Mouse (Mus musculus): ENCODE measurements at regions not wholly inside any gene's neighbourhood (a gene's known extent, or its start where the extent isn't known, plus 50 kb on each side); places are given as distances from the start of the nearest gene placed in this dataset.

DNA sequence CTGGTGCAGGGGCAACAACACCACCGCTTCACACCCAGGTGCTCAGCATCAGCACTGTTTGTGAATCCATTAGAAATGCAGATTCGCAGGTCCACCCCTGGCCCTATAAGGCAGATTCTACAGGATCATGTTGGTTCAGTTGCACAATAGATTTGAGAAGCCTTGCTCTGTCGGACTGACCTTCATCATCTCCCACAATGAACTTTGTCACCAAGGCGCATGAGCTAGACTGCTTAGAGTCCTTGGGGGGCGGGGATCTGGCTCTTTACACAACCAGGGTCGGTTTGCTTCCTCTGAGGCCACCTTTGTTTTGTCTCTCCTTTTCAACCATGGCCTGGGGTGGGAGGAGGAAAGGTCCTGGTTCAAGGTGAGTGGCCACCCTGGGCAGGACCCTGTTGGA is 209.7 kb downstream of the Igsf11 start:
- Histone ChIP-seq H3K9ac (no peak overlapping the region), H3K27me3 (no peaks in the 10 kb centered on the region), H3K9me3 (replicated peaks) (no peaks in the 10 kb centered on the region), H3K4me1 (no peaks in the 10 kb centered on the region), H3K36me3 (no peaks in the 10 kb centered on the region), H3K27ac (no peak overlapping the region), H3K4me3 (no peak overlapping the region), H3K4me2 (replicated peaks) (no peak overlapping the region)
- ATAC-seq (ENCODE audit: low FRiP score): no peak
- 35% methylated on average over 6 of the region's 6 CpGs for WGBS

DNA sequence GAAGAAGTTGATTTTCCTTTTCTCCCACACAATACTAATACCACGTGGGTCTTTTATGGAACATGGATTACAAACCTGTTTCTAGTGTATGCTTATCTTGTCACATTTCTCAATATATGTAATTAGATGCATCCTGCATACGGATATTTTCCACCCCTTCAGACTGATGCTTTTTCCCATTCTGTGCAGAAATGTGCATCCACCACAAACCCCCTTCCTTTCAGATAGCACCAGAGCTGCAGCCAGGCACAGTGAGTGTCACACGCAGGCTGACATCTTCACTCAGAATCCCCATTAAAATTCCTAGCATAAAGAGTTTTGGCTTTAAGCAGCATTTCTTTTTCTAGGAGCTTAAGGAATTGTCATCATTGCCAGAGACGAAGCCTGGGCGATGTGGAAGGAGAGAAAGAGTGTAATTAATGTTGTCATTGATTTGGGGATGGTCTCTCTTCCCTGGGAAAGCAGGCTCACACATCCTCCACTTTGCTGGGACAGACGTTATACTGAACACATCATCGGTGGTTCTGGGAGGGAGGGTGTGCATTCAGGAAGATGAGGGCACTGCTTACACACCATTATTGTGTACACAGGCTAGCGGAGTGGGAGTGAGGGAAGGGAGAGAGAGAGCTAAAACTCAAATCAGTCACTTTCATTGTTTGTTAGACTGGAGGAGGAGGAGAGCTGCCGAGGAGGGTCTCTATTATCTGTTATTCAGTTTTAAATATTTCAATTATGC is 211.1 kb downstream of the Igsf11 start:
- Histone ChIP-seq H3K27me3 (no peaks in the 10 kb centered on the region), H3K36me3 (no peaks in the 10 kb centered on the region), H3K4me1 (no peaks in the 10 kb centered on the region), H3K4me2 (replicated peaks) (no peak overlapping the region), H3K9me3 (replicated peaks) (no peaks in the 10 kb centered on the region), H3K27ac (no peak overlapping the region), H3K9ac (no peak overlapping the region), H3K4me3 (no peak overlapping the region)
- ATAC-seq (ENCODE audit: low FRiP score): no peak
- 52% methylated on average over 9 of the region's 9 CpGs for WGBS

DNA sequence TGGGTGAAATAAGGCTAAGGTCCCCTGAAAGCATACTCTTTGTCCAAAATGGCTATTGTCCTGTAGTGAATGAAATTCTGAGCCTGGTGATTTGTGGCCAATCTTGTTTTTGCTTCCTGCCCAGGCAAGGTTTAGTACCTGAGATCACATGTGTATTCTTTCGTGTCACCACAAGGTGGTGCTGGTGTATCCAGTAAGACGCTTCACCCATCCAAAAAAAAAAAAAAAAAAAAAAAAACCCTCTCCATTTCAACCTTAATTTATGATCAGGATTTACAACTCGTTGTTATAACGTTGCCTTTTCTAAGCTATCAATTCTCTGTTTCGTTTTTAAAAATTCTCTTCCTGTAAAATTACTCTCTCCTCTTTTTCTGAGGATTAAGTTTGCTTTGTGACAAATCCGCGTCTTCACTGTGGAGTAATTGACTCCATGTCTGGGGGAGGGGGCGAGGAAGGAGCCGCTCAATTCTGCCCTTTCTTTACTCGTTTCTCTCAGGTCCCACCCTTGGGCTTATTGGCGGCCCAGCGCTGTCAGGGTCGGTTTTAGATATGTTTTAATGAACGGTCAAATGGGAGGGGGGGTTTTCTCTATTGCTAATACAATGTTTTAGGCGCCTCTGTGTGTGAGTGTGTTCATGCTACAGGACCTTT is 217.0 kb downstream of the Igsf11 start:
- Histone ChIP-seq H3K4me2 (replicated peaks) (peak overlapping the region; percentile 47), H3K27ac (no peak overlapping the region), H3K27me3 (no peaks in the 10 kb centered on the region), H3K4me3 (peak overlapping the region; percentile 19), H3K4me1 (no peaks in the 10 kb centered on the region), H3K36me3 (no peaks in the 10 kb centered on the region), H3K9ac (no peak overlapping the region; the same call in 1 of the 2 replicates), H3K9me3 (replicated peaks) (no peaks in the 10 kb centered on the region)
- WGBS: 30% methylated on average over 15 of the region's 15 CpGs
- peak; percentile 85 for ATAC-seq (ENCODE audit: low FRiP score)

DNA sequence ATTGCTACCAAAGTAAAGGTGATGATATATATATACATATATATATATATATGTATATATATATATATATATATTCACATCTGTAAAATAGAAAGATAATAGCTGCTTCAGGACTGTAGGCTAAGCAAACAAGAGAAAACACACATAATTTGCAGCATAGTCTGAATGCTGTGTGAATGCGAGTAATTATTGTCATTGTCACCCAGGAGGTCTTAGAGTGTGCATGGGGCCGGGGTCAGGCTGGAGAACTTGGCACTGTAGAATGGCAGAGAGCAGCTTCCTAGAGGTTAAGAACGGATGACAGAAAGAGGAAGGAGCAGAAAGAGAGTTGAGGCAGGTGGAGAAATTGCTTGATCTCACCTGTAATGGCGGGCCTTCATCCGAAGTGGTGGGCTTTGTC is 217.6 kb downstream of the Igsf11 start:
- no peak overlapping the region for H3K4me3 ChIP-seq
- ATAC-seq (ENCODE audit: low FRiP score): no peak
- H3K4me1 ChIP-seq: no peaks in the 10 kb centered on the region
- WGBS: 90% methylated on average over 5 of the region's 5 CpGs
- H3K27ac ChIP-seq: no peak overlapping the region
- H3K4me2 ChIP-seq (replicated peaks): no peak overlapping the region
- no peaks in the 10 kb centered on the region for H3K27me3 ChIP-seq
- no peak overlapping the region for H3K9ac ChIP-seq
- H3K9me3 ChIP-seq (replicated peaks): no peaks in the 10 kb centered on the region
- no peaks in the 10 kb centered on the region for H3K36me3 ChIP-seq

DNA sequence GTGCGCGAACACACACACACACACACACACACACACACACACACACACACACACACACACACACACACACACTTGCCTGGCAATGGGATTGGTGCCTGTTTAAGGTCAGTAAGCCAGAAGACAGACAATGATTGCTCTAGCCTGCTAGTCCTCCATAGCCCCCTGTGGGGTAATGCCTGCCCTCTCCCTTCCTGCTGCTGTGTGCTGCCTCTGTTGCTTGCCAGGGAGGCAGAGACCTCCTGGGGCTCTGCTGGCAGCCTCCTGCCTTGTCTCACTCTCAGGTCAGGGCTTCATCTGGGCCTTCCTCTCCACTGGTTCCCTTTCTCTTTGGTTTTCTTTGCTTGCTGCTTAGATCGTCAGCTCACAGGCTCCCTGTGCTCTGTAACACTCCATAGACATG is 225.6 kb downstream of the Igsf11 start:
- ATAC-seq (ENCODE audit: low FRiP score): no peak
- Histone ChIP-seq H3K27me3 (no peaks in the 10 kb centered on the region), H3K36me3 (no peaks in the 10 kb centered on the region), H3K4me3 (no peak overlapping the region), H3K9me3 (replicated peaks) (no peaks in the 10 kb centered on the region), H3K9ac (no peak overlapping the region), H3K27ac (no peak overlapping the region), H3K4me2 (replicated peaks) (no peak overlapping the region), H3K4me1 (peaks cover 11% of the 10 kb centered on the region)
- 58% methylated on average over 3 of the region's 3 CpGs for WGBS

DNA sequence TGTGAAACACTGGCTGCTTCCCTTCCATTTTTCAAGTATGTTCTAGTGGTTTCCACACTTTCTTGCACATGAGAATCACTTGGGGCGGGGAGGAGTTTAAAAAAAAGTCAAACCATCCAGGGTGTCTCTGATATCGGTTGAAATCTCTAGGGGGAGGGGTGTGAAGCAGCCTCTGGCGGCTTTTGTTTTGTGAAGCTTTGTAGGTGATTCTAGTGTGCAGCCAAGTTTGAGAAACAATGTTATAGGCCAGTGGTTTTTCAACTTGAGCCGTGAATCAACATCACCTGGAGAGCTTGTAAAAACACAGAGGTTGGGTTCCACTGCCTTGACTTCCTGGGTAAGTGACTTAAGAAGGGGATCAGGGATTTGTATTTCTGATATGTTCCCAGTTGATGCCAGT is 227.3 kb downstream of the Igsf11 start:
- Histone ChIP-seq H3K9me3 (replicated peaks) (no peaks in the 10 kb centered on the region), H3K27ac (no peak overlapping the region), H3K36me3 (no peaks in the 10 kb centered on the region), H3K4me3 (no peak overlapping the region), H3K9ac (no peak overlapping the region), H3K27me3 (no peaks in the 10 kb centered on the region), H3K4me1 (peaks cover 11% of the 10 kb centered on the region), H3K4me2 (replicated peaks) (no peak overlapping the region)
- 46% methylated on average over 4 of the region's 4 CpGs for WGBS
- no peak for ATAC-seq (ENCODE audit: low FRiP score)

DNA sequence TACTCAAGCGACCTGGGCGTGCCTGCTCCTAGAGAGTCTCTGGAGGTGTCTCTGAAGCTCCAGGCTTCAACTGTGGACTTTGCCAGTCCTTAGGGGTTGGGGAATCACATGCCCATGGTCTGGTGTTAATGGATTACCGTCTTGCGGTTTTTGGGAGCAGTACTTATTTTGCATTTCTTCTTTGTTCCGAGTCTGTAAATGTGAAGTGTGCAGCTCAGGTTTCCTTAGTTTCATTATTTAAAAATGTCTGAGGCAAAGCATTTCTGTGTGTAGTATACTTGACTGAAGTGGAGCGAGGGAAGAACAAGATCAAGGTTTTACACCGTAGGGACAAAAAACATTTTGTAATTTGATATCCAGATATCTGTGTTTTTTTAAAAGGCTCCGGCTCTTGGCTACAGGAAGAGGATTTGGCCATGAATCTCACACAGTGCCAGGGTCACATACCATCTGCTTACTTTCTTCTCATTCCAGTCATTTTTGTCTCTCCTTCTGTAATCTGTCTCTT is 231.0 kb downstream of the Igsf11 start:
- Histone ChIP-seq H3K4me2 (replicated peaks) (no peak overlapping the region), H3K4me1 (peaks cover 7% of the 10 kb centered on the region), H3K27me3 (no peaks in the 10 kb centered on the region), H3K4me3 (no peak overlapping the region), H3K9me3 (replicated peaks) (no peaks in the 10 kb centered on the region), H3K36me3 (no peaks in the 10 kb centered on the region), H3K27ac (no peak overlapping the region), H3K9ac (no peak overlapping the region)
- 74% methylated on average over 8 of the region's 8 CpGs for WGBS
- ATAC-seq (ENCODE audit: low FRiP score): no peak

DNA sequence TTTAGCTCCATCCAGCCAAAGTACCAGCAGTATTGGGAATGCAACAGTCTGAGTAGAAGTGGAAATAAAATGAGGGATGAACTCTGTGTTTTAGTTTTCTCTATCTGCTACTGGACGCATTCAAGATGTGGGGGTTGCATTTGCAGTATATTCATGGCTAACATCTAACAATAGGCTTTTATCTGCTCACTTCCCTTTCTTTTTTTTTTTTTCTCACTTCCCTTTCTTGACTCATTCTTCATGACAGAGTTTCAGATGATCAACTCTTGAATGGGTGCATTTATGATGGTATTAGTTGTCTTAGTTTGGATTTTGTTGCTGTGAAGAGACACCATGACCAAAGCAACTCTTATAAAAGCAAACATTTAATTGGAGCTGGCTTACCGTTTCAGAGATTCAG is 240.0 kb downstream of the Igsf11 start:
- Histone ChIP-seq H3K9ac (no peak overlapping the region), H3K36me3 (no peaks in the 10 kb centered on the region), H3K27me3 (no peaks in the 10 kb centered on the region), H3K4me2 (replicated peaks) (no peak overlapping the region), H3K4me1 (no peaks in the 10 kb centered on the region), H3K4me3 (no peak overlapping the region), H3K9me3 (replicated peaks) (no peaks in the 10 kb centered on the region), H3K27ac (no peak overlapping the region)
- no peak for ATAC-seq (ENCODE audit: low FRiP score)
- WGBS: 88% methylated on average over 2 of the region's 2 CpGs

DNA sequence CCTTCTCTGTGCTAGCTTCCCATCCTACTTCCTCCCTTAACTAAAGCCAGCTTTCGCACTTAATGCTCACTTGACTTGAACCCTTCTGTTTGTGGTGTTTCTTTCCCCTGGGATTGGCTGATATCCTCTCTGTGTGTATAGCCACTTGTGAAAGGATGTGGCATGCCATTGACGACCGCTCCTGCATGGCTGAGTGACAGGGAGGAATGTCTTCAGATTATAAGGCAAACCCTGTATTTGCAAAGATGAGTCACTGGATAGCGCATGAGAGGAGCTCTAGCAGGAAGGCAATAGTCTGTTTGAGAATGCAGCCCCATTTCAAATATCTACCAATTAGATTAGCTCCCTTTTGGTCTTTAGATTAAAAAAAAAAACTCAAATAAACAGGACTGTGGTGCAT is 243.3 kb downstream of the Igsf11 start:
- Histone ChIP-seq H3K36me3 (no peaks in the 10 kb centered on the region), H3K4me3 (no peak overlapping the region), H3K9me3 (replicated peaks) (no peaks in the 10 kb centered on the region), H3K27me3 (no peaks in the 10 kb centered on the region), H3K27ac (no peak overlapping the region), H3K4me2 (replicated peaks) (no peak overlapping the region), H3K4me1 (no peaks in the 10 kb centered on the region), H3K9ac (no peak overlapping the region)
- no peak for ATAC-seq (ENCODE audit: low FRiP score)
- 63% methylated on average over 4 of the region's 4 CpGs for WGBS

DNA sequence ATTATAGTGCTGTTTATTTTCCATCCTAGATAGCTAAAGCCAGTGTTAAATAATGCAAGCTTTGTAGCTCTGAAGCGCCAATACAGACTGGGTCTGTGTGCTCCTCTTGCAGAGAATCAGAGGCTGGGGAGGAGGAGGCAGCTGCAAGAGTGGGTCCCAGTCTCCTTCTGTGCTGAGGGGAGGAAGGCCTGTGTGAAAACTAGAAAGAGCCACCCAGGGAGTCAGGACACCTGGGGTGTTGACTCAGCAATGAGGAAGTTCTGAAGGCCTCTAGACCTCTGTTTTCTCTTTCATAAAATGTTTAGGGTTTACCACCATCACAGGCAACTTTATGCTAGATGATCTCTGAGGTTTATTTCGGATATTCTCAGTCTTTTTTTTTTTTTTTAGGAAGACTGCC is 254.7 kb downstream of the Igsf11 start:
- WGBS: 48% methylated on average over 2 of the region's 2 CpGs
- no peak for ATAC-seq (ENCODE audit: low FRiP score)
- no peaks in the 10 kb centered on the region for H3K4me1 ChIP-seq
- H3K27ac ChIP-seq: no peak overlapping the region
- H3K4me3 ChIP-seq: no peak overlapping the region
- H3K9me3 ChIP-seq (replicated peaks): no peaks in the 10 kb centered on the region
- H3K36me3 ChIP-seq: no peaks in the 10 kb centered on the region
- no peak overlapping the region for H3K4me2 ChIP-seq (replicated peaks)
- no peak overlapping the region for H3K9ac ChIP-seq
- no peaks in the 10 kb centered on the region for H3K27me3 ChIP-seq

DNA sequence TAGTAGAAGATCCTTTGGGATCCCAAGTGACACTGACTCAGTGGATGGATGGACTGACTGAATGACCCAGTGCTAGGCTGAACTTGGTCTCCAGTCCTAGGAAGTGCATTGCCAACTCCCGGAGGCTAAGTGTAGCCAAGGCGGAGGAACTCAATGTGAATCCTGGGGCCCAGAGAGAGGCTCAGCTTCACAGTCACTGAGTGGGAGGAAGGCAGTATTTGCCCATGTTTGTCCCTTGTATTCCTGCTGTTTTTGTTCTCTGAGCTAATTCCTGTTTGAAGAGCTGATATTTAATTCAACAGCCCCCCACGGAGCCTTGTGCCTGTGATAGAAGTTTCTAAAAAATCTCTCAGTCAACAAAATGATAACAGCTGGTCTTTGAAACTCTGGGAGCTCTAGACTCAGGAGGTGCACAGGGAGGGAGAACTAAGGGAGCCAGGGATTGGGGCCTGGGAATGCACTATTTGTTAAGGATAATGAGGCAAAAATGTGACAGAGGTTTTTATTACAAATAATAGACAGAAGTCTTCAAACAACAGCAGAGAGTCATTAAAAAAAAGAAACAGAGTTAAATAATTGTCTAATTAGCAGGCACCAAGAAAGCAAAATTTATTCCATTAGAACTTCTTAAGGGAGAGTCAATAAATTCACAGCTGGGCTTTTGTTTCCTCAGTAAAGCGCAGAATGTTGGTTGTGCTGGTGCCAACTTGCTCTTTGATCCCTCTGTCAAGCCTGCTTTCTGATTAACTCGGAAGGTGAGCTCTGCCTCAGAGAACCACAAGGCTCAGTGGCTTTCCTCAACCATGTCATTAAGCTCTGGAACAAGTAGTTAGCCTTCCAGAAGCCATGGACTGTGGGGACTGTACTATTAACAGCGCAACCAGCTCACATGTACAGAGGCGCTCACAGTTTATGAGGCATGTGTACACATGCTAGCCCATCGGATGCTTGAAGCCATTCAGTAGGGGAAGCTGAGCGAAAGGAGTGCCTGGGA is 259.2 kb downstream of the Igsf11 start:
- no peaks in the 10 kb centered on the region for H3K4me1 ChIP-seq
- no peaks in the 10 kb centered on the region for H3K36me3 ChIP-seq
- H3K4me3 ChIP-seq: no peak overlapping the region
- H3K27ac ChIP-seq: no peak overlapping the region
- ATAC-seq (ENCODE audit: low FRiP score): no peak
- no peaks in the 10 kb centered on the region for H3K27me3 ChIP-seq
- no peaks in the 10 kb centered on the region for H3K9me3 ChIP-seq (replicated peaks)
- WGBS: 70% methylated on average over 9 of the region's 9 CpGs
- no peak overlapping the region for H3K4me2 ChIP-seq (replicated peaks)
- no peak overlapping the region for H3K9ac ChIP-seq

DNA sequence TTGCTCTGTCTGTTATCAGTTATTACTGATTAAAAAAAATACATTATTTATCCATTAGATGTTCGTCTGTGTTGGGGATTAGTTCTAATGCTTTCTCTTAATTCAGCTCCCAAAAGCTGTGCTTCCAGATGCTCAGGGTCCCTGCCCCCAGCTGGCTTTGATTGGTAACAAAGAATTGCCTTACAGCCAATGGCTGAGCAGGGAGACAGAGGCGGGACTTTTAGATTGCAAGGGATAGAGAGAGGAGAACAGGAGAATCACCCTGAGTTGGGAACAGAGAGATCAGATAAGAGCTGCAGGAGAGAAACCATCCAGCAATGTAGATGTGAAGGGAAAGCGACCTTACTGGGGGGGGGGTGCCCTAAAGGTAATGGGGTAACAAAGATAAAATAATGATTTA is 266.4 kb downstream of the Igsf11 start:
- H3K27me3 ChIP-seq: no peaks in the 10 kb centered on the region
- H3K4me3 ChIP-seq: no peak overlapping the region
- H3K27ac ChIP-seq: no peak overlapping the region
- no peaks in the 10 kb centered on the region for H3K36me3 ChIP-seq
- WGBS: 33% methylated on average over 3 of the region's 3 CpGs
- no peak overlapping the region for H3K9ac ChIP-seq
- no peaks in the 10 kb centered on the region for H3K4me1 ChIP-seq
- no peak overlapping the region for H3K4me2 ChIP-seq (replicated peaks)
- no peak for ATAC-seq (ENCODE audit: low FRiP score)
- no peaks in the 10 kb centered on the region for H3K9me3 ChIP-seq (replicated peaks)

Data from hindbrain, embryonic 12.5 days (tissue).